Mouse (Mus musculus) megakaryocyte progenitor cell, adult 5-6 weeks (primary cell): ENCODE data around the gene Trappc2l. TPM values are rescaled to one million over a fixed set of nuclear protein-coding genes. Genes with fewer than 3 reads are reported as not detected.

Experiments
- ATAC-seq: replicated peaks from 2 replicates; pipeline ENCODE4 v1.8.0; 2016; ENCODE audit warnings: mild to moderate bottlenecking, moderate TSS enrichment, inconsistent platforms; ENCODE audit not compliant: poor library complexity
- total RNA-seq, 2 experiments: library from RNA; stranded (forward) in 1 of 2; stranded (reverse) in 1 of 2; fragments of 157-497, 149-512 nt in 1 of 2; fragments of 200-1000 nt in 1 of 2; gene quantifications; 2 replicates each; pipeline versions ENCODE4 v1.2.3 to v1.2.4; 2015 to 2017

The Trappc2l gene
- total RNA-seq, 2 experiments from 2014 or later = 27.9 to 41.5 TPM

DNA sequence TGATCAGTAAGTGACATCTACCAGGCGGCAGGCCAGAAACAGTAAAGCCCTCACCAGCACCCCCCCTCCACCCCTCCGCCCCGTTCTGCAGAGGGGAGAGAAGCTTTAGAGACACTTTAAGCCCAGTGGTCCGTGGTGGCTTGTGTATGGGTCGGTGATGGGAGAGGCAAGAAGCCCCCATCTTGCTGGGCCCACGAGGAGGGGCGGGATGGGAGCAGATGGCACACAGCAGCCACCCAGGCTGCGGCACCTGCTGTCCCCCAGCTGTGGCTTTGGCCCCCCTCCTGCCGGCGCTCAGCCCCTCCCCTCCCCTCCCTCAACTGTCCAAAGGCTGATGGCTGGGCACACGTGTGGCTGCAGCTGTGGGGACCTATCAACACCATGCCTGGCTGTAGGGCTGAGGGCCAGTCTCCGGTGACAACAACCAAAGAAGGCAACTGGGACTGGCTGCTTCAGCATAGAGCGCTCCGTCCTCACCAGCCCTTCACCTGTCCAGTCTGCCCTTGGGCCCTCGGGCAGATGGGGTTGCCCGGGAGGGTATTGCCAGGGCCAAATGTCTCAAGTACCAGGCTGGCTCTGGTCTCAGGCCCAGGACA is 40.0 kb downstream of the Trappc2l start:
- no peak for ATAC-seq

DNA sequence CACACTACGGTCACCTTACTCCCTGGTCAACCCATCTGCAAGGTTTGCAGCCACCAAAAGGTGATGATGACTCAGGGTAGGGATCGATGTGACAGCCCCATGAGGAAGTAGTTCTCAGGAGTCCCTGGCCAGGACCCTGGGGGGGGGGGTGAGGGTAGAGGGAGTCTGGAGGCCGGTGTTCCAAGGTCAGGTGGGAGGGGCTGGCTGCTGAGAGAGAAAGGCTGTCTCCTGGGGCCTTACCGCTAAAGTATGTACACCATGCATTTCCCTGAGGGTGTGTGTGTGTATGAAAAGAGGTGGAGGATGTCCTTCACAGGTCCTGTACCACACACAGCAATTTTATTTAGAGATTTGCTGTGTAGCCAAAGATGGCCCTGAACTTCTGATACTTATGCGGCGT is 41.2 kb downstream of the Trappc2l start:
- ATAC-seq = no peak

DNA sequence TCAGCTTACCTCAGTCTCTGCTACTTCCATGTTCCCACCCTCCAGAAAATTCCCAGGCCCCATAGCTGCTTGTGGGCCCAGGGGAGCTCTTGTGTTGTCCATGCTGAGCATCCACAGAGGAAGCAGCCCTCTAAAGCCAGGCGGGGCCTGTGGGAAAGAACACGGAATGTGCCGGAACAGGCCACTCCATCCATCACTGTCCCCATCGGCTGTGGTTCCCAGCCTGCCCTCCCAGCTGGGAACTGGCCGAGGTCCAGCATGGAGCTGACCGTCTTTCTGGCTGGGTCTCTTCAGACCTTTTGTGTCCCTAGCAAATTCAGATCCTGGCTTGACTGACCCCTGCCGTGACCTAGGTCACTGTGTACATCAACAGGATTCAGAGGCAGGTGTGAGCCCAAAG is 43.3 kb downstream of the Trappc2l start:
- ATAC-seq = no peak

DNA sequence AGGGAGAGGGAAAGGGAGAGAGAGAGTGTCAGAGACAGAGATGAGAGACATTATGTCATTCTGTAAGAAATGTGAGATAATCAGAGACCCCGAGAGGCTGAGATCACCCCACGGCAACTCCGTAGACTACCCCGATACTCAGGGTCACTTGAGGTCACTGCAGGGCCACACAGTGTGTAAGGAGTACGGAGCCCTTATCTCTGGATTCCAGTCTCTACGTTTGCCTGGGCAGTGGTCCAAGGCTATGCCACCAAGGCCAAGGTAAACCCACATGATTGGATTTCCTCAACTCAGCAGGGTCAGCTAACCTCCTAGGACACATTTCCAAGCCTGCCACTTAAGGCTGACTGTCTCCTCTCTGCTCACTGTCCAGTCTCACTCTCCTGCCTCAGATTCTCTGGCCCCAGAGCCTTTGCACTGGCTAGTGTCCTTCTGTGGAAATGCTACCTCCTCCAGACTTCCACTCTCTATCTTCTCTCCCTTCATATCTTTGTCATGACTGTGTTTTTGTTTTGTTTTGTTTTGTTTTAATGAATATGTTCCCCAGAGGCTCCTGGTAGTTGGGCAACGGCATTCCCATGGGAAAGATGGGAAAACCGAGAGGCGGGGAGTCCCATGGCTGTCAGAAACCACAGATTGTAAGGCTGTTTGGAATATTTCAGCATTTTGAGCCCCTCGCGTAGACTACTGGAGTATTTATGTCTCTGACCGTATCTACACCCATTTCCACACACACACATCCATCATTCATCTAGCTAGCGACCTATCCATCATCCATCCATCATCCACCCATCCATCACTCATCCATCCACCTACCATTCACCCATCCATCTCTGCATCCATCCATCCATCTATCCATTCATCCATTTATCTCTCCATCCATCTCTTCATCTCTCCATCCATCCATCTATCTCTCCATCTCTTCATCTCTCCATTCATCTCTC is 44.9 kb downstream of the Trappc2l start:
- ATAC-seq = peak; percentile 83

DNA sequence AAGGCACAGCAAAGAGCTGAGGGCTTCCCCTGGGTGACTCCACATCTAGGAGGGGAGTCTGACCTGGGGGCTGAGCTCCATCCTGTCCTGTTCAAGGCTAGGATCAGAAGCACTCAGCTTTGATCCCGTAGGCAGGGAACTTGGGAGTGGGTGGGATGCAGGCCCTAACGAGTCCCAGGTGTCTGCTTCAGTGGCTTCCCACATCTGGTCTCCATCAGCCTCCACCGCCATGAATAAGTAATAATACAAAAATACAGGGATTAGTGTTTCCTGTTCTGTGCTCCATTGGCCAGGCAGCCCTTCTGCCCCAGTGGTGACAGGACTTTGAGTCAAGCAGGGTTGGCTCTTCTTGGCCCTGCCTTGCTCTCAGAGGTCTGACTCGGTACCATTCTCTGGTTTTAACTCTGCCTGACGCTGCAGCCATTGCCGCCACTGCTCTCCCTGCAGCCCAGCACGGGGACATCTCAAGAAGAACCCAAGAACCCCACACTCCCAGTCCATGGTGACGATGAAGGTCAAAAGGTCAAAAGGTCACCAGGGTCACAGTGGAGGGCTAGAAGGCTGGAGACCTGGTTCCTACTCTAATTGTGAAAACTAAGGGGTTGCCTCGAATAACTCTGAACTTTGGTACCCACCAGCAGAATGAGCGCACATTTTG is 46.8 kb downstream of the Trappc2l start:
- no peak for ATAC-seq

DNA sequence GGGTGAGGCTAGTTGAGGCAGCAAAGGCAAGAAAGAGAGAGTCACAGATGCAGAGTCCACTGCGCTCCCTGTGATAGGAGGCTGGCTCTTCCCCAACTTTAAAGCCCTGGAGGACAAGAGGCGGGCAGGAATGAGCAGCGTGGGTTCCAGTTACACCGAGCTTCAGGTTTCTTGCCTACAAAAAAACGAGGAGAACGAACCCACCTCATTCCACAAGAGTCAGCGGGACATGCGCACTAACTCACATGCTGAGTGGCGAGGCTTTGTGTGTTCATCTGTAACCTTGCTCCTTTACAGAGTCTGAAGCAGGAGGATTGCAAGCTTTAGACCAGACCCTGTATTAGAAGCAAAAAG is 47.3 kb downstream of the Trappc2l start:
- no peak for ATAC-seq

DNA sequence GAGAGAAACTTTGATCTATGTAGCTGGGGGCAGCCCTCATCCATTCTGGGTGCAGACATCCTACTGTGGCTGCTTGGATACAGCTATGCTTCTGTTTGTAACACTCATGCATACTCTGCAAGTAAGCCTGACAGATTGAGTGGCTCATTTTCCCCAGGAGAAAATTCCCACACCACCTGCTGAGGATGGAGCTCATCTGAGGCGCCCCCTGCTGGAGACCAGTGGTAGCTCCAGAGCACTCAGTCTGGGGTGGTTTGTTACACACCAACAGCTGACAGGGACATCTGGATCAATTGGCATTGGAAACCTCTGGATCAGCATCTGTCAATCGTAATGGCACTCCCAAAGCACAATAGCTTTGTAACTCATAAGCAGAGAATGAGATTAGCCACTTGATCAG is 48.6 kb downstream of the Trappc2l start:
- ATAC-seq = no peak

DNA sequence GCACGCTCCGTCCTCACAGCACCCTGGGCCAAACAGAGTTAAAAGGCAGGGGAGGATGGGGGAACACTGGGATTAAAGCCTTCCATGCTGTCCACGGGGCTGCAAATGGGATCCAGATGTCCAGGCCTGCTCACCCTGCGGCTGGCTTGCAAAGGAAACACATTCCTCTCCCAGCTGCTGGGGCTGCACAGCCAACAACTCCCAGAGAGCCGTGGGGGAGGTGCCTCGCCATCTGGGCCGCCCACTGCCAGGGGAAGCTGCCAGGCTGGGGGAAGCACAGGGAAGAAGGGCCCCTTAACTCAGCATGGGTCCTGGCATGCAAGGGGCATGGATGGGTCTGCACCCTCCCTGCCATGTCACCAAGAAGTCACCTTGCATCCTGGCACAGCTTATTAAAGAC is 49.7 kb downstream of the Trappc2l start:
- no peak for ATAC-seq

DNA sequence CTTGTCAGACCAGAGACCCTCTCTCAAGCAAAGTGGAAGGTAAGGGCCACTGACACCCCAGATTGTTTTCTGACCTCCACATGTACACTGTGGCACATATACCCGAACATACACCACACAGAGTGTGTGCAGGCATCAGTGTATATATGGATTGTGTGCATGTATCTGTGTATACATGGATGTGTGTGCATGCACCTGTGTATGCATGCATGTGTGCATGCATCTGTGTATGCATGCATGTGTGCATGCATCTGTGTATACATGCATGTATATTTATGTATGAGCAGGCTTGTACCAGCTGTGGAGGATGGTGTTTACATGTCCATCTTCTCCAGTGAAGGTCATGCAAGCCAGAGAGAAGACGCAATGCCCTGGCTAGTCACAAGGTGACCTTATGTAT is 50.5 kb downstream of the Trappc2l start:
- ATAC-seq = no peak

DNA sequence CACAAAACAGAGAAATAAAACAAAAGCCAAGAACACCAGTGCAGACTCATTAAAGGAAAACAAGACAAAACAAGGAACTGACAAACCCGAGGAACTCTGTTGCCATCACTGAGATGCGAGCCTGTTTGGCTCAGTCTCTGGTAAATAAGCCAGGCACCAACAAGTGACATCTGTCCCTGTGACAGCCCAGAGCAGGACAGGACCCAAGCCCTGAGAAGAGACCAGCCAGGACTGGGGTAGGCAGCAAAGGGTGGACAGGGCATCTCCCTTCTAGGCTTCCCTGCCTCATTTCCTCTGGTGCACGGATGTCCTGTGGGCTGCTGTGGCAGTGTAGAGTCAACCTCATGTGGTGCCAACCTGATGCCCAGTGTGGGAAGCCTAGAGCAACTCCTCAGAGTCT is 51.7 kb downstream of the Trappc2l start:
- ATAC-seq = no peak

DNA sequence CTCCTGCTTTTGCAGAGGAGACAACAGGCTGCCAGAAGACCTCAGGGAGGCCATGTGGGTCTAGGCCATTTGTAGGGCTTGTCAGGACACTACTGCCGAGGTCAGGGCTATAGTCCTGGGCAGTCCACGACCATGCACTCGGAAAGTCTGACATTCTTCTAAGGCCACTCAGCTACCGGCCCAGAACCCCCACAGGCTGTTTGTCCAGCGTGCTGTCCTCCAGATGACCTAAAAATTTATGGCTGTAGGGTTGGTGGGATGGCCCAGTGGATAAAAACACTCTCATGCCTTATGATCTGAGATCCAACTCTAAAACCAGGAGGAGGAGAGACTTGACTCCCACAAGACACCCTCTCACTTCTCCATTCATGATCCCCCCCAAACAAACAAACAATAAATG is 52.2 kb downstream of the Trappc2l start:
- ATAC-seq = no peak

DNA sequence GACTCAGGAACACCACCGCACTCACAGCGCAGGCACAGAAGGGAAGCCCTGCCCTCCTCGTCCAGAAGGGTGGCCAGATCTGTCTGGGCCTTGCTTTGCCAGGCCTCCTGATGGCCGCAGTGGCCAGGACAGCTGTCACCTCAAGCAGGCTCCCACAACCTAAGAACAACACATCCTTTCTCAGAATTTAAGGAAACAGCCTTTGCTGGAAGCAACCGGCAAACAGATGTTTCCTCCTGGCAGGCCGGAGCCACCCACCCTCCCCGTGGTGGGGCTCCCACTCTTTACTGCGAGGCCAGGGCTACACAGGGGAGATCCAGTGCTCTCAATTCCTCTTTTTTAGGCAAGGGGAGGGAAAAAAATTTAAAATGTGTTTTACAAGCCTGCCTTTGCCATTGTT is 53.8 kb downstream of the Trappc2l start:
- ATAC-seq = peak; percentile 56

DNA sequence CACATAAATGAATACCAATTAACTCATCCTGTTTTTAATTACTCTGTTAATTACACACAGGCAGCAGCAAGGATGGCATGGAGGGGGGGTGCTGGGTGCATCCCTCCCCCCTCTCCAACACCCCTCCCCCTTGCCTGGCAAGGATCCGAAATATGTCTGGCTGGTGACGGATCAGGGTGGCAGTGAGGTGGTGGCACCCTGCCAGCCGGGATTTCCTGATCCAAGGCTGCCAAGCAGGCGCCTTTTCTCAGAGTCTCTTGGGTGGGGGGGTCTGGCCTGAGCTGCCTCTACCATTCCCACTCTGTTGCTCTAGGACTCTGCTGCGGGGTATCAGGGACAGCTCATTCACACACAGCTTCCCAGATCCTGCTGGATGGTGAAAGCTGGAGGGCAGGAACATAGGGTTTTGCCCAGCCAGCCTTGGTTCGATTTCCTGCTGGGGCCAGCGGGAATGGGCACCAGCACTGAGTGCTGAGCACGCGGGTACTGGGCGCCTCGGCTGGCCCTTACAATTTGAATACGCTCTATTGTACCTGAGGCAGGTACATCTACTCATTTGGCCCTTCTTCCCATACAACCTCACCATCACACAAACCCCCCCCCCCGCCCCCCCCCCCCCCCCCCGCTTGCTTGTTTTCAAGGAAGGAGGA is 54.4 kb downstream of the Trappc2l start:
- ATAC-seq = 0 out of 2 replicates have a peak, but pooled peaks have one; percentile 5

Other genes starting within 250 kb of the Trappc2l start
- gene Zc3h18, start 235.0 kb upstream of the Trappc2l start, total RNA-seq (2015) = 26.1 and 27.2 TPM in 2 replicates
- gene Zc3h18, start 235.0 kb upstream of the Trappc2l start, total RNA-seq (2017) = 55.6 and 67.3 TPM in 2 replicates
- gene Il17c, start 189.6 kb upstream of the Trappc2l start, total RNA-seq (2015) = not detected in 2 replicates
- not detected in 2 replicates for gene Il17c, start 189.6 kb upstream of the Trappc2l start, total RNA-seq (2017)
- gene Cyba, start 178.7 kb upstream of the Trappc2l start, total RNA-seq (2015) = 123 and 166 TPM in 2 replicates
- 94.4 and 117 TPM in 2 replicates for gene Cyba, start 178.7 kb upstream of the Trappc2l start, total RNA-seq (2017)
- gene Mvd, start 168.2 kb upstream of the Trappc2l start, total RNA-seq (2015) = 3.4 and 3.8 TPM in 2 replicates
- 3.2 and 5.6 TPM in 2 replicates for gene Mvd, start 168.2 kb upstream of the Trappc2l start, total RNA-seq (2017)
- 0.30 TPM in 1 of 2 replicates, not detected in the other for gene Snai3, start 150.9 kb upstream of the Trappc2l start, total RNA-seq (2015)
- gene Snai3, start 150.9 kb upstream of the Trappc2l start, total RNA-seq (2017) = not detected in 2 replicates
- 26.6 and 33.3 TPM in 2 replicates for gene Rnf166, start 135.6 kb upstream of the Trappc2l start, total RNA-seq (2015)
- gene Rnf166, start 135.6 kb upstream of the Trappc2l start, total RNA-seq (2017) = 32.8 and 33.2 TPM in 2 replicates
- gene Ctu2, start 135.5 kb upstream of the Trappc2l start, total RNA-seq (2015) = 17.3 and 26.8 TPM in 2 replicates
- 11.2 and 14.9 TPM in 2 replicates for gene Ctu2, start 135.5 kb upstream of the Trappc2l start, total RNA-seq (2017)
- 25.8 and 38.5 TPM in 2 replicates for gene Piezo1, start 60.3 kb upstream of the Trappc2l start, total RNA-seq (2015)
- 15.5 and 22.3 TPM in 2 replicates for gene Piezo1, start 60.3 kb upstream of the Trappc2l start, total RNA-seq (2017)
- gene Cdt1, start 43.6 kb upstream of the Trappc2l start, total RNA-seq (2015) = 52.4 and 62.0 TPM in 2 replicates
- gene Cdt1, start 43.6 kb upstream of the Trappc2l start, total RNA-seq (2017) = 40.8 and 49.6 TPM in 2 replicates
- 258 and 268 TPM in 2 replicates for gene Aprt, start 34.7 kb upstream of the Trappc2l start, total RNA-seq (2015)
- gene Aprt, start 34.7 kb upstream of the Trappc2l start, total RNA-seq (2017) = 117 and 152 TPM in 2 replicates
- 30.3 and 31.8 TPM in 2 replicates for gene Galns, start 177 bp upstream of the Trappc2l start, total RNA-seq (2015)
- 32.2 and 33.1 TPM in 2 replicates for gene Galns, start 177 bp upstream of the Trappc2l start, total RNA-seq (2017)
- gene Pabpn1l, start 11.1 kb downstream of the Trappc2l start, total RNA-seq (2015) = 0.12 TPM in 1 of 2 replicates, not detected in the other
- gene Pabpn1l, start 11.1 kb downstream of the Trappc2l start, total RNA-seq (2017) = not detected in 2 replicates
- gene Cbfa2t3, start 87.5 kb downstream of the Trappc2l start, total RNA-seq (2015) = 19.6 and 20.7 TPM in 2 replicates
- 11.8 and 12.3 TPM in 2 replicates for gene Cbfa2t3, start 87.5 kb downstream of the Trappc2l start, total RNA-seq (2017)
- gene Acsf3, start 163.8 kb downstream of the Trappc2l start, total RNA-seq (2015) = 4.5 and 5.5 TPM in 2 replicates
- 5.7 and 6.6 TPM in 2 replicates for gene Acsf3, start 163.8 kb downstream of the Trappc2l start, total RNA-seq (2017)
- gene Cdh15, start 236.3 kb downstream of the Trappc2l start, total RNA-seq (2015) = not detected in 2 replicates
- not detected in 2 replicates for gene Cdh15, start 236.3 kb downstream of the Trappc2l start, total RNA-seq (2017)